Mouse (Mus musculus) 3134 (cell line): ENCODE results near the gene Sptssb.

Experiments
- DNase-seq: peaks from one replicate; pipeline ENCODE4 v3.0.0-alpha.2; 2011; ENCODE audit warnings: low spot score; ENCODE audit not compliant: insufficient read length; ENCODE audit errors: extremely low read depth

Gene Sptssb

DNA sequence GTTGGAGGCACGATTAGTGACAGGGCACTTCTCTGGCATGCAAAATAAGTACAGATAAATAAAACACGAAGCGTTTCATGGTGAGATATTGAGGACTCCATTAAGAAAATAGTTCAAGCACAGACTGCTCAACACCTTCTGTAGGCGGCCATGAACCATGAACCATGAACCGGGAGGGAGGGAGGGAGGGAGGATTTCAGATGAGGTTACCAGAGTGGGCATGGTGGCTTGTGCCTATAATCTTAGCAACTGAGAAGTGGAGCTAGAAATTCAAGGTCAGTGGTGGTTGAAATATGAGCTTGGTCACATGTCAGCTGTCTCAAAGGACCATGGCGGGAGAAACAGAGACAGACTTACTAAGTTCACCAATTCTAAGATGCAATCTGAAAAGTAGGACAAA is 20.3 kb downstream of the Sptssb start:
- DNase-seq = no peak

DNA sequence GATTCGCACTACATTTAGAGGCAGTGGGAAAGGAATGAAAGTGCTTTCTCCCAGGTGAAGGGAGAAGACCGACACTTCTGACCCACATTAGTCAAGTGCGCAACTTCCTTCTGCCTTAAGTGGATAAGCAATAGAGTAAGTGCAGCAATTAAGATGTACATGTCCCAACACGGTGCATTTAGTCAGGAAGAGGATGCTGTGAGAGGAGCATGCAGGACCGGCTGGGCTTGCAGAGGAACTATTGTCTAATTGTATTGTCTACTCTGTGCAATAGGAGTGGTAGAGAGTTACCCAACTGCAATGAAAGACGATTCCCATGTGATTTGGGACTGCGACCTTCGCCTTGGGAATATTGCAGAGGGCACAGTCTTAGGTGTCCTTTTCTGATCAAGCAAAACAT is 30.2 kb downstream of the Sptssb start:
- DNase-seq = no peak

DNA sequence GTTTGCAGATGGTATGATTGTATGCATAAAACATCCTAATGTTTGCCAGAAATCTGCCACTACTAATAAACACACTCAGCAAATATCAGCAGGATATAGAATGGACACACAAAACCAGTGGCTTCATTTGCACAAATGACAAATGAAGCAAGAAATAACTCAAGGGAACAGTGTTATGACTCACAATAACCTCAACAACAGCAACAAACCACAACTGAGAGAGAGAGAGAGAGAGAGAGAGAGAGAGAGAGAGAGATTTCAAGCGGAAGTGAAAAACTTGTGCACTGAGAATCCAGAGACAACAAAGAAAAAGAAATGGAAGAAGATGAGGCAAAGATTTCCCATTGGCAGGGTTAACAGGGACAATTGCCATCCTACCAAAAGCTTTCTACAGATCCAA is 35.2 kb downstream of the Sptssb start:
- DNase-seq = no peak

DNA sequence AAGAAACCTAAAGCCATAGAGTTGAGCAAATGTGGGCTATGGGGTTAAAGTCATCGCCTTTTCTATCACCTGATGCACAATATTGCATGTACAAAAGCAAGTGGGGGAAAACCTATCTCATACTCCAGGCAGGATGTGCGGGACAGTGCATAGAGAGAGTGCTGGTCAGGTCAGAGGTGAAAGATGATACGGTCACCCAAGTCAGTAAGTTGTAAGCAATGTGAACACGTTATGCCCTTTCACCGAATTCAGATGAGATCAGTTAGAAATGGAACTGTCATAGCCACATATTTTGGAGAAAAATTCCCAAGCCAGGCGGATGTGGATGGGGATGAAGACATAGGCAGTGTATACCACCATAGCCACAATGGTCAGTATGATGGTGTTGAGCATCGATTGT is 39.1 kb downstream of the Sptssb start:
- no peak for DNase-seq

DNA sequence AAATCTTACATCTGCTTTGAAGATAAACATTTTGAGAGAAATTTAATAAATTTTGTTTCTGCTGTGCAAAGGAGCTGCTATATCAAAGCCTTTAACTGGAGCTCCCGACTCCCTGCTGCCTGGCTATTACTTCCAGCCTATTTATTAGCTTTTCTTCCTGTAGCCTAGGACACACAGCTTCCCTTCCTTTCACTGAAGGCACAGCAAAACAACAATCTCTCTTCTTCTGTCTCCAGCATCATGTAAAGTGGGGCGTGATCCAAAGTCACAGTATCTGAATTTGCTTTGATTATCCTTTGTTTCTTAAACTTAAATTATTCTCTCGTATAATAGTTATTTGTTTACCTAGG is 39.9 kb downstream of the Sptssb start:
- DNase-seq = no peak

DNA sequence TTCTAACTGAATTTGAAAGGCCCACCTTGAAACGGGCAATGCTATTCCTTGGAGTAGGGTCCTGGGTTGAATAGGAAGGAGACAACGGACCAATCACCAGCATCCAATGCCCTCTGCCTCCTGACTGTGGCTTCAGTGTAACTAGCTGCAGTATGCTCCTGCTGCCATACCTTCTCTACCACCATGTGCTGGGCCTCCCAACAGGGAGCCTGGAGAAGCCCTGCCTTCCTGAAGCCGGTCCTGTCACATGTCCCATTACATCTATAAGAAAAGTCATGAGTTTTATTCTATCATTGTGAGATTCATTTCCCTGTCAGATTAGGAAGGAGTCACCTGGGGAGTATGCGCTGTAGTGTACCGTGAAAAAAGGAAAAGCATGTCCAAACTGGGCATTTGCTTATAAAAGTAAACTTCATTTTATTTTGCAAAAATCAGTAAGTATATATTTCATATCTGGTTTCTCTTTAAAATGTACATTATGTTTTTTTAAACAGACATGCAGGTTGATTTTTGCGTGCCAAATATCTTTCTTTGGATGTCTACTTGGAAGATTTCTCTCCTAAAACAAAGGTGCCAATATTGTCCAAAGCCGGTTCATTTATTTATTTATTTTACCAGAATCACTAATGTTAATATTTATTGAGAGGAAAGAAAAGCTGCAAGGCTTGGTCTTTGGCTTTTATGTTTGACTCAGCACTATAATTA is 40.4 kb downstream of the Sptssb start:
- DNase-seq = no peak

DNA sequence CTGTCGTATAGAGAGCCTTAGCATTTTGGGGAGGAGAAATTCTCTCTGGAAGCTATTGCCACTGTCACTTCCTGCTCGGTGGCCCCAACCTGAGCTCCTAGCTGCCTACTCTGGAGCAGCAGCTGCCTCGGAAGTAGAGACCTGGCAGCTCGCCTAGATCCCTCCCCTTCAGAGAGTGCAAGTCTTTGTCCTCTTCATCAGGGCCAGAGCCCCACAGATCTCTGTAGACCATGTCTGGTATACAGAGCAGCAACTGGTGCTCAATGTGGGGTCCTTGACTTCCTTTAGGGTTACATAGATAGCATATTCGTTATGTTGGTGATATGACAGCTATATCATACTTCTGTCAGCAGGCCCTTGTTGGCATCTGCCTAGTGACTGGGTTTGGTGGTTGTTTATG is 41.3 kb downstream of the Sptssb start:
- DNase-seq = no peak

DNA sequence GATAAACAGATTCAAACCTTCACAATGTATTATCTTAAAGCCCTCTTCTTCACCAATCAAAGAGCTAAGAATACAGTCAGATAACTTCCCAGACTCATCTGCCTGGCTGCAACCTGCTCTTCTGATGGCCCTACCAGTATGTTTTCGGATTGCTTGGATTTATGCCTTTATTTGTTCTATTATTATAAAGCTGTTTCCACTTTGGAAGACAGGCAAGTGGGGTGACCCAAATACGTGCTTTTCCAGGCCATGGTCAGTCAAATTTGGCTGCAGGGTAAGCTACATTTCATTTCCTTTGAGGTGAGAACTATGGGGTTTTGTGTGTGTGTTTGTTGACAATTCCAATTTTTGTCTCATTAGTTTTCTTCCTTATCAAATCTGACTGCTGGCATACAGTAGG is 43.2 kb downstream of the Sptssb start:
- DNase-seq = no peak

DNA sequence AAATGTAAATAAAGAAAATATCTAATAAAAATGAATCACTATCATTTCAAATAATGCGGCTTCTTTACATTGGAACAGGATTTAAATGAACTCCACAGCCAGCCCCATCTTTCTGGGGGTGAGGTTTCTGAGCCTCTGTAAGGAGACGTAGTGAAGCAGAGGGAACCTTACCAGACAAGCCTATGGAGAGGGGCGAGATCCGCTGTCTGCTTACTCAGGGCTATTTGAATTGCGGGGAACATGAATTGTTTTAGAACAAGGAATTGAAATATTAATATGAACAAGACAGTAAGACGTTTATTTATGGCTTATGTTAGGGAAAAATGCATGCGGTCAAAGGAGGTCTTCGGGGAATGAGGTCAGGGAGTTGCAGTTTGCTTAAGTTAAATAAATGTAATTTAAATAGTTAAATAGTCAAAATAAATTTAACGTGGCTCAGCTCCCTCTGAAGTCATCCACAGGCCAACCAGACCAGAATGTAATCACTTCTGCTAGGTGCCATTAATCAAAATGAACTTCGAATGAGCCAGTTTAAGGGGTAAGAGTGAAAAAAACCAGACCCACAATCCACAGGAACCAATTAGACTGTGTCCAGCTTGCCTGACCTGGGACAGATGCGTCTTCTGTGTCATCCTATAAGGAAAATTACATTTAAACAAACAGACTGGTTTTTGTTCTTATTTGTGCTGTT is 46.6 kb downstream of the Sptssb start:
- DNase-seq = no peak

DNA sequence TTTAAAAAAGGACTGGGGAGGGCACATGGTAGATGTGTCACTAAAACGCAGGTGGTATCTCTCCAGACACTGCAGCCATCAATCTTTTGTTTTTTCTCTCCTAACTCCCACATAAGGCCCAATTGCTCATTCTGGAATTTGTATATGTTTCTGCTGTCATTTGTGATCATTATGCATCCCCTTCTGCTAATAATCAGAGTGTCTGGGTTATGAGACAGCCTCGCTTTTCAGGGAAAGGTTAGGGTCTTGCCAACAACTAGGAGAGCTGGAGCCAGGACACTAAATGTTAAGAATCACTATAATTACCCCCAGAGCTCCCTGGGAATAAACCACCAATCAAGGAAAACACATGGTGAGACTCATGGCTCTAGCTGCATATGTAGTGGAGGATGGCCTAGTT is 47.3 kb downstream of the Sptssb start:
- no peak for DNase-seq

DNA sequence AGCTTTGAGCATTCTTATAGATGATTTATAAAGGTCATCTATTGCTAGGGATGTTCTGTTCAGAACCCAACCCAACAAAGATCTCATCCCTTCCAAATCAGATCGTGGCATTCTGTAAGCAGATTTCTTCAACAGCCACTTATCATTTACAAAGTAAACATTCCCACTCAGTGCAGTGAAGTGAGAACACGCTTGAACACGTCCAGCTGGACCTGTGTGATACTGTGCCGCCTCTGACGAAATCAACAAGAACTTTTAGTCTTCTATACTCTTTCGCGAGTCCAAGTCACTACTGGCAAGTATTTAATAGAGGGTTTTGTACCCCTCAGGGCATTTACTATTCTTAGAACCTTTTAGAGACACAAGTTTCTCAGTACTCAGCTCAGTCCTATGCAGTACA is 51.3 kb downstream of the Sptssb start:
- no peak for DNase-seq

DNA sequence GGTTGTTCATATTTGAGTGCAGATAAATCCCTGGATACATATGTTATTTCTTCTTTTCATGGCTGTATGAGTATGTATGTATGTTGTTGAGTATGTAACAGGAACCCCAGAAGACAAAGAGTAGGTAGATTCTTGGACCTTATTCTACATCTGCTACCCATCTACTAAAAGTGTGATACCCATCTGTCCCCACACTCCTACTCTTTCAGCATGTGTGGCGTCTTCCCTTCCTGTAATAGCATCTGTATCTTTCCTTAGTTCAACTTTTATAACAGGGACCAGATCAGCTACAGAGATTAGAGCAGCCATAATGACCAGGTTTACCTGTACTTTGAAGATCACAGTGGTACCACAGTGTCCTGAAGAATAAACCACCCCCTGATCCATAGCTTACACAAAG is 56.6 kb downstream of the Sptssb start:
- no peak for DNase-seq

DNA sequence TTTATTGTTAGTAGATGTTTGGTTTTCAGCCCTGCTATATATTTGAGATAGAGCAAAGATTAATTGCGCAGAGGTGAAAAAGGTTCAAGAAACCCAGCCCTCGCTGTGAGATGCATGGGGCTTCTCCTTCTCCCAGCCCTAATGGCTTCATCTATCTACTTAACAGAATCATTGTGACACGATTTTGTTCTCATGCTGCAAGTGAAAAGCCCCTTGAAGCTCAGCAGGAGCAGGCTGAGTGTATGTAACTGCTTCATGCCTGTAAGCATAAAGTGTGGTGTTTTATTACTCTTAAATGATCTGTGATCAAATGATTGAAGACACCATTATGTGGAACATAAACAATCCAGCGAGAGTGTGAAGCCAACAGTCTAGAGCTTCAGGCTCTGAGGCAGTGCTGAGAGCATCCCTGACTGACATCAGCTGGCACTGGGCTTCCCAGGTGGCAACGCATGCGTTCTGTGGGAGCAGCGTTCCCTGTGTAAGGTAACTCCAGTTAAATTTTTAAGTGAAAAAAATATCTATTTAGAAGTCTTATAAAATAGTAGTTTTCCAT is 58.8 kb downstream of the Sptssb start:
- no peak for DNase-seq

DNA sequence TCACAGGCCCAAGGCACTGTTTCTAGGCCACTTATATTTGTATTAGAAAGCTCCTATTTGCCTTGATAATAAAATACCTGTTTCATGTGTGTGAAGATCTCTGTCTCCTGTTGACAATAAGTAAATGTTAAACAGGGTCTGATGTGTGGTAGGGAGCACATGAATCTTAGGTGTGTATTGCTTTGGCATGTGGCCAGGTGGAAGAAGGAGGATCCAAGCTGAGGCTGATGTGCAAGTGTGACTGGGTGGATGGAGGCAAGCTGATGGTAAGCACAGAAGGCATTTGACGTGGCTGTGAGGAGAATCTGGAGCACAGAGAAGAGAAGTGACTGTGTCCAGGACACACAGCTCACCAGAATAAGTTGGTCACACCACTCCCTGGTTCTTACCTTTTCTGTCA is 60.6 kb downstream of the Sptssb start:
- no peak for DNase-seq

DNA sequence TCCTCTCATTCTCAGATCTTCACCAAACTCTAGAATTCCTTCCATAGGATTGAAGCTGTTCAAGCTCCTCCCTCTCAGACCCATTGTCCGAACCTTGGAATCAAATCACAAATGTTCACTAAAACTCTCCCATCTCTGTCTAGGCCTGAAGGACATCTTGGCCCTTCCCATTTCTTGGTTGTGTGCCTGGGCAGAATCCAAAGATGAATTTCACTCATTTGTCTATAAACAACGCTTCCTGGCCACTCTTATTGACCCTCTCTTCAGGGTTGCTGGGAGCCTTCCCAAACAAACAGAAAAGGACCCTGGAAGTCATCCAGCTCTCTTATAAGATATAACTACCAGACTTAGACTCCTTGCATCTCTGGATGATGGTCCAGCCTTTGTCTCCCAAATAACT is 61.8 kb downstream of the Sptssb start:
- DNase-seq = no peak

DNA sequence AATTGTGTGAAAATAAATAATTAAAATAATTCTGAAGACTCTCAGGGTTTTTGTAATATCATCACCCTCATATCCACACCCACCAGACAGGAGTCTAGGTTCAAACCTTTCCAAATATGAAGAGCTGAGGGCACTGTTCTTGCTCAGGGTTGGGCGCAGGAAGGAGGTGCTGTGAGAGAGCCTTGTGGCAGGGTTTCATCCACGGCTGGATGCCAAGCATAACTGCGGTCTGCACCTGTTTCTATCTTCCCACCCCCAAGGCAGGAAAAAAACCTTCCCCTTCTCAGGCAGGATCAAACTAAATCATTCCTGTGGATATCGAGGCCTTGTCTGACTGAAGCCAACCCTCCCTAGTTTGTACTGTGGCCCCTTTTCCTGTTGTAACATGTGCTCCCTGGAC is 62.2 kb downstream of the Sptssb start:
- DNase-seq = no peak

DNA sequence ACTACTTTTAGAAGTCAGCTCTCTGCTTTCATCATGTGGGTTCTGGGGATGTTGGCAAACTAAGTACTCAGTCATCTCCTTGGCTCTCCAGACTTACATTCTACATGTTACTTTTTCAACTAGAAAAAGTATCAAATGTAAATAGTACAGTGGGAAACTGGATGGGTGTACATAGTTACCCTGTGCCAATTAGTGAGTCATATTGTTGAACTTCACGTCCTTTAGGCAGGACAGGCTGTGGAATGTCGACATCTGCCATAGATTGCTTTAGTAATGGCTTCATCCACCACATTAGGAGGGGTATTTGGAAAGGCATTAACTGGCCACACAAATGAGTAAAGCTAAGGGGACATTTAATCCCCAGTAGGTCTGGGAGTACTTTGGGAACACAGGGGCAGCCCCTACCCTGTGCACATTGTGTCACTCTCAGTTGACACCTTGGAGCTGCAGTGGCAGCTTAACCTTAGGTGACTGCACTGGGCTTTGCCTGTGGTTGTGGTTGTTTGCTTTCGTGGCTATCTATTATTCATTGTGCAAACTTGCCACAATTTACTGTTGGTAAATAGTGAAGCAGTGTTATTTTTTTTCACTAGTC is 66.8 kb downstream of the Sptssb start:
- no peak for DNase-seq

DNA sequence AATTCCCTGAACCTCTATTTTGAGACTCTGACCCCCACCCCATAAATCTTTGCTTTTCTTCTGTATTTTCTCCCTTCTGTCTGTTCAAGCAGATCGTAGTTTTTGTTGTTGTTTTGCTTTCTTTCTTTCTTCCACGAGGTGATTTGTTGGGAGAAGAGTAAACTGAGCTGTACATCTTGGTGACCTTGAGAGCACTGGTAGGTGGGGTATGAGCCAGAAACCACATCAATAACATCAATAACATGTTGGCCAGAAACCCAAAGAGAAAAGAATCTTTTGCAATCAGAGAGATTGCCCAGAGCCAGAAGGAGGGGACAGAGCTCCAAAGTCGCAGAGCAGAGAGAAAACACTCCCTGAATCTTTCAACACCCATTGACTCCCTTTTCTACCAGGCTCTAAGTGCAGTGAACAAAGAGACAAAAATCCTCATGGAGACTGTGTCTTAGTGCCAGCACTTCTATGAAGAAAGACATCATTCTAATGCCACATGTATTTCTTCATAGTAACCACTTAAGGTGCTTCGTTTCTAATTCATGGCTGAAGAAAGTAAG is 80.4 kb downstream of the Sptssb start:
- DNase-seq = no peak

DNA sequence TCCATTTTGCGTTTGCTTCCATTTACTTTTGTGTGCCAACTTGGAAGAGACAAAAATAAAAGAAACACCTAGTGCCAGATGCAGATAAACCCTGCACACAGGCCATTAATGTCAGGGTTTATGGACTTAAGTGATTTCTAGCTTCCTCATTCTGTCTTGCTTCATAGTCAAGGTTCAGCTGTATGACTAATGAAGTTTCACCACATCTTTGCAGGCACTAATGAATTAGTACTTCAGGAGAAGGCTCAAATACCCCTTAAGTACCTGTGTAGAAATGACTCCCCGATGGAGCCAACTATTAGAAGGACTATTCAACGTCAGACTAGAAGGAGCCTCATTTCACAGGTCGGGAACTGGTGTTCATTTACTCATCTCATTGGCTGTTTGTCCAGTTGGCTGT is 86.4 kb downstream of the Sptssb start:
- no peak for DNase-seq
